Mouse (Mus musculus) bone marrow macrophage, adult 2 months (primary cell): ENCODE measurements around the gene Clec2d. TPM values are rescaled to one million over a fixed set of nuclear protein-coding genes. Genes with fewer than 3 reads are reported as not detected.
A peak's percentile ranks its signal among the peaks of the same experiment; 100 is the strongest.
"Not testable (repeated sequence)": the region's sequence is repeated elsewhere in the genome, so short reads cannot be mapped to it uniquely, and the experiment has no call there.

Experiments used
- H3K27ac ChIP-seq: 2 replicates; pipeline ENCODE4 v1.5.1; 2012; ENCODE audit warnings: low read depth, low read length; ENCODE audit not compliant: insufficient read depth
- H3K4me1 ChIP-seq: 2 replicates; pipeline ENCODE4 v1.6.1; 2012; ENCODE audit warnings: low read length; ENCODE audit not compliant: control insufficient read depth, insufficient read depth
- H3K4me3 ChIP-seq: 2 replicates; pipeline ENCODE4 v1.5.1; 2012; ENCODE audit warnings: mild to moderate bottlenecking, low read length, moderate library complexity; ENCODE audit not compliant: insufficient read depth
- CTCF ChIP-seq: IDR thresholded peaks from 2 replicates; pipeline ENCODE4 v1.5.1; 2012; ENCODE audit warnings: low read depth, mild to moderate bottlenecking, low read length, moderate library complexity
- POLR2A ChIP-seq: IDR thresholded peaks from 2 replicates; pipeline ENCODE4 v1.6.1; 2012; ENCODE audit warnings: mild to moderate bottlenecking, low read depth, low read length, borderline replicate concordance
- polyA plus RNA-seq: library from polyadenylated mRNA; stranded (reverse); fragments of >200 nt; gene quantifications from 2 replicates; pipeline ENCODE4 v1.2.4, GENCODE M21; 2012; ENCODE audit not compliant: missing spikeins, insufficient read depth, insufficient read length

The Clec2d gene
- polyA plus RNA-seq, 1 experiment, result 118 TPM

- TF ChIP-seq POLR2A, result no peak
- no peak for TF ChIP-seq CTCF
- H3K27ac ChIP-seq, result peak overlapping the region; percentile 50
- no peak overlapping the region for H3K4me3 ChIP-seq
- H3K4me1 ChIP-seq, result peaks cover 4% of the 10 kb centered on the region
Observed at GRCm38 (mm10) chr6:129186457-129187199, 6.2 kb downstream of the Clec2d start.

GRCm38 (mm10) chr6:129187200-129187651 lies 6.8 kb downstream of the Clec2d start:
- H3K27ac ChIP-seq, result peak overlapping the region; percentile 42; the same call in 1 of the 2 replicates
- TF ChIP-seq CTCF, result no peak
- TF ChIP-seq POLR2A, result no peak
- H3K4me1 ChIP-seq, result peaks cover 4% of the 10 kb centered on the region
- no peak overlapping the region for H3K4me3 ChIP-seq

DNA sequence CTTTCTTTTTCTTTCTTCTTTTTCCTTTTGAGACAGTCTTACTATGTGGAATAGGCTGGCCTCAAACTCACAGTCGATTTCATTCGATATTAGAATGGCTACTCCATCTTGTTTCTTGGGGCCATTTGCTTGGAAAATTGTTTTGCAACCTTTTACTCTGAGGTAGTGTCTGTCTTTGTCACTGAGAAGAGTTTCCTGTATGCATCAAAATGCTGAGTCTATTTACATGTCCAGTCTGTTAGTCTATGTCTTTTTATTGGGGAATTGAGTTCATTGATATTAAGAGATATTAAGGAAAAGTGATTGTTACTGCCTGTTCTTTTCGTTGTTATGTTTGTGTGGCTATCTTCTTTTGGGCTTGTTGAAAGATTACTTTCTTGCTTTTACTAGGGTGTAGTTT lies 7.4 kb downstream of the Clec2d start:
- H3K27ac ChIP-seq, H3K4me1 ChIP-seq, H3K4me3 ChIP-seq: not testable (repeated sequence)

DNA sequence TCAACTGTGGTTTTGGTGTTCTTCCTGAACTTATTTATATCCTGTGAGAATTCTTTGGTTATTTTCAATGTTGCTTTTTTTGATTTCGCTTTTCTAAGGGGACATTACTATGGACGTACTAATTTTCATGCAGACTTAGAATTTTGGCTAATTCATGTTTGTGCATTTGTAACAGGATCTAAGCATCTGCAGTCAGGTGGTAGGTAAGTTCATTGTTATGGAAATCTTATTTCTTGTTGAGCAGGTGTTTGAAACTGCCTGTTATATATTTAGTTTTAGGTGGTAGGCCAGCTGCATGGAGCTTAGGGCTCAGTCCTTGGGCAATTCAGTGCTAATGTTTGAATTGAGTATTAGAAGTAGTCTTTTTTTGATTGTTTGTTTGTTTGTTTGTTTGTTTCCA lies 13.0 kb downstream of the Clec2d start:
- Histone ChIP-seq H3K4me1 (no peaks in the 10 kb centered on the region), H3K27ac (no peak overlapping the region), H3K4me3 (no peak overlapping the region)
- TF ChIP-seq POLR2A (no peak), CTCF (no peak)

DNA sequence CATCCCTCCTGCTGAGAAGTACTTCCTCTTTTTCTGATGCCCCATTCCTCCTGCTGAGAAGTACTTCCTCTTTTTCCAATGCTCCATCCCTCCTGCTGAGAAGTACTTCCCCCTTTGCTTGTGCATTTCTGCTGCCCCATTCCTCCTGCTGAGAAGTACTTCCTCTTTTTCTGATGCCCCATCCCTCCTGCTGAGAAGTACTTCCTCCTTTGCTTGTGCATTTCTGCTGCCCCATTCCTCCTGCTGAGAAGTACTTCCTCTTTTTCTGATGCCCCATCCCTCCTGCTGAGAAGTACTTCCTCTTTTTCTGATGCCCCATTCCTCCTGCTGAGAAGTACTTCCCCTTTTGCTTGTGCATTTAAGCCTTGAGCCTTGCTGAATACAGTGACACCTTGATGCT lies 19.7 kb downstream of the Clec2d start:
- not testable (repeated sequence) for H3K27ac ChIP-seq, H3K4me3 ChIP-seq, H3K4me1 ChIP-seq

DNA sequence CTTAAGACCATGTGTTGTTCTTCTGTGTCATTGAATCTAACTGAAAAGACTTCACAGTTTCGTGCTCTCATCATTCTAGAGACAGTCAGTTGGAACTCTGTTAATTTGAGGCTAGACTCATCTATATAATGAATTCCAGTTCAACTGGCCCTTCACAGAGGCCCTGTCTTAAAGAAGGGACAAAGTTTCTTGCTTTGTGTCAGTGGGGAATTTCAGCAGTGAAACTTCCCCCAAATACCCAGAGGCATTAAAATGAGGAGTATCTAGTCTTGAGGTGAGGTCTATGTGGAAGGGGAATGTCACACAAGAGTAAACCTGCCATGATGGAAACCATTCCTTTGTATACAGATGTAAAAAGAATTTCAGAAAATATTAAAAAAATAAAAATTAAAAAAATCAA lies 21.9 kb downstream of the Clec2d start:
- TF ChIP-seq CTCF (no peak), POLR2A (no peak)
- Histone ChIP-seq H3K4me3 (no peak overlapping the region), H3K27ac (no peak overlapping the region), H3K4me1 (no peaks in the 10 kb centered on the region)

DNA sequence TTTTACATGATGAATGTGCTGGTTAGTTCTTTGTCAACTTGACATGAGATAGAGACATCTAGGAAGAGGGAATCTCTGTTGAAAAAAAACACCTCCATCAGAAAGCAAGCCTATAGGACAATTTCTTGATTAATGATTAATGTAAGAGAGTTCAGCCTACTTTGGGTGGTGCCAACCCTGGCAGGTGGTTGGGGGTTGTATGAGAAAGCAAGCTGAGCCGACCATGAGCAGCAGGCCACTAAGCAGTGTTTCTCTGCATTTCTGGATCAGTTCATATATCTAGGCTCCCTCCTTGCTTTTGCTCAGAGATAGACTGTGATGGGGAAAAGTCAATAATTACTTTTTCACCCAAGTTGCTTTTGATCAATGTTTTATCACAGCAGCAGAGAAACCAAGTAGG lies 23.9 kb downstream of the Clec2d start:
- no peaks in the 10 kb centered on the region for H3K4me1 ChIP-seq
- H3K27ac ChIP-seq, result no peak overlapping the region
- no peak overlapping the region for H3K4me3 ChIP-seq
- TF ChIP-seq POLR2A (no peak), CTCF (no peak)

- TF ChIP-seq CTCF, result no peak
- TF ChIP-seq POLR2A, result no peak
- no peak overlapping the region for H3K27ac ChIP-seq
- H3K4me1 ChIP-seq, result no peaks in the 10 kb centered on the region
- H3K4me3 ChIP-seq, result no peak overlapping the region
Observed at GRCm38 (mm10) chr6:129204838-129205237, 24.4 kb downstream of the Clec2d start.

GRCm38 (mm10) chr6:129208891-129209519 lies 28.6 kb downstream of the Clec2d start:
- no peak overlapping the region for H3K4me3 ChIP-seq
- peaks cover 2% of the 10 kb centered on the region; the same call in 1 of the 2 replicates for H3K4me1 ChIP-seq
- H3K27ac ChIP-seq, result no peak overlapping the region
- TF ChIP-seq CTCF (no peak), POLR2A (no peak)

DNA sequence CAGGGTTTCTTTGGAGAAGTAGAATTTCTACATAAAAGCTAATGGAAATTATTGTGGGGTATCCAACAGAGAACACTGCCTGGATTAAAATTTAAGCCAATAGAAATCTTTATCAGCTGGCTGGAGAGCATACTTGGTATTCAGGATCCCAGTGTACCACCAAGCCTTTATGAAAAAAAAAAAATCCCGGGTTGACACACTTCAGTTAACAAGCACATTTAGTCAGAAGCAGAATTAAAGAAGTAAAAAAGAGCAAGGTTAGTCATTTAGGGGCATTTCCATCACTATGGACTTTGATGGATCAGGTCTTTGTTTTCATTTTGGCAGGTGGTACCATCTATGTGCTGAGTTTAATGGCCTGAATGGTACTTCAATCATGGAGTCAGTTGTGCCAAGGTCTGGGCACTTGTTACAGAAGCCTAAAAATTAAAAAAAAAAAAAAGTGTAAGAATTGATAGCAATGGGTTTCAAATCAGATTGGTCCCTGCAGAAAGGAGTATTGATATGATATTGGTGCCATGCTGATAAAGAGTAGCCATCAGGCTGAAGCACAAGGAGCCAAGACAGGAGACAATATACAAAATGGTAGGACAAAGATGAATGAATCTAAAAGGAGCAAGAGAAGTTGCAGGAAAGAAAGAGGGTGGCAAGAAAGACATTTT lies 29.5 kb downstream of the Clec2d start:
- peaks cover 7% of the 10 kb centered on the region for H3K4me1 ChIP-seq
- H3K4me3 ChIP-seq, result no peak overlapping the region
- TF ChIP-seq CTCF (no peak), POLR2A (no peak)
- no peak overlapping the region for H3K27ac ChIP-seq
